Mouse (Mus musculus): ENCODE data around the gene Vmn2r14. TPM values are rescaled to one million over a fixed set of nuclear protein-coding genes. Genes with fewer than 3 reads are reported as not detected.
"Not testable (repeated sequence)": the region's sequence is repeated elsewhere in the genome, so short reads cannot be mapped to it uniquely, and the experiment has no call there.

Gene Vmn2r14
- not detected in 2 replicates for total RNA-seq (2012; rRNA removed)

- no peak within 1 kb of the TSS for H3K9ac ChIP-seq (ENCODE audit: insufficient read depth, low read depth, low read length, poor library complexity, severe bottlenecking)
- no peaks in the 10 kb centered on the region for H3K4me1 ChIP-seq (ENCODE audit: control insufficient read depth in 2 of 2, insufficient read depth in 2 of 2, low read length in 2 of 2, poor library complexity in 1 of 2)
- in situ Hi-C loops (cut with MboI; ENCODE audit: low sequenced_read_pairs in 2 of 2, unreplicated experiment in 2 of 2), result no loop called here
- no peaks in the 10 kb centered on the region for H3K9me3 ChIP-seq (ENCODE audit: control insufficient read depth, insufficient read depth, low read depth, low read length)
- DNase-seq (ENCODE audit: low read depth, low spot score), result no peak
- H3K27ac ChIP-seq (ENCODE audit: insufficient read depth, low read depth, low read length, poor library complexity, severe bottlenecking), result no peak within 1 kb of the TSS
- H3K36me3 ChIP-seq (ENCODE audit: control insufficient read depth, insufficient read depth, low read length, poor library complexity, severe bottlenecking), result no peaks in the 10 kb centered on the region
- TF ChIP-seq MAFK (IDR thresholded peaks at IDR 0.05; ENCODE audit: insufficient read depth, low read depth, low read length), result no peak
- no peak for TF ChIP-seq ZC3H11A (IDR thresholded peaks at IDR 0.05; ENCODE audit: borderline replicate concordance, low read depth, low read length)
- no peak for TF ChIP-seq ZNF384 (IDR thresholded peaks at IDR 0.05; ENCODE audit: low read depth, low read length)
- no peak for TF ChIP-seq CHD2 (IDR thresholded peaks at IDR 0.05; ENCODE audit: low read depth, low read length)
- no peak within 1 kb of the TSS for H3K4me3 ChIP-seq (ENCODE audit: insufficient read depth in 1 of 2, low read depth in 1 of 2, low read length in 2 of 2, poor library complexity in 1 of 2, severe bottlenecking in 1 of 2)
These were observed at the start of gene Vmn2r14 for GRCm38 (mm10) chr5:109224608-109225007. Gene Vmn2r14, minus strand, starts transcription at chr5:109224708.

GRCm38 (mm10) chr5:109192099-109192498, 32.4 kb downstream of the Vmn2r14 start, which contains the start of gene Vmn2r13:
Gene Vmn2r13, minus strand, starts transcription at chr5:109192199.
- DNase-seq (ENCODE audit: low read depth, low spot score); H3K9me3 ChIP-seq (ENCODE audit: control insufficient read depth, insufficient read depth, low read depth, low read length); H3K4me3 ChIP-seq (ENCODE audit: insufficient read depth in 1 of 2, low read depth in 1 of 2, low read length in 2 of 2, poor library complexity in 1 of 2, severe bottlenecking in 1 of 2); in situ Hi-C loops (cut with MboI; ENCODE audit: low sequenced_read_pairs in 2 of 2, unreplicated experiment in 2 of 2); H3K4me1 ChIP-seq (ENCODE audit: control insufficient read depth in 2 of 2, insufficient read depth in 2 of 2, low read length in 2 of 2, poor library complexity in 1 of 2); H3K9ac ChIP-seq (ENCODE audit: insufficient read depth, low read depth, low read length, poor library complexity, severe bottlenecking); H3K27ac ChIP-seq (ENCODE audit: insufficient read depth, low read depth, low read length, poor library complexity, severe bottlenecking); H3K36me3 ChIP-seq (ENCODE audit: control insufficient read depth, insufficient read depth, low read length, poor library complexity, severe bottlenecking): not testable (repeated sequence)

- H3K27ac ChIP-seq (ENCODE audit: insufficient read depth, low read depth, low read length, poor library complexity, severe bottlenecking); H3K4me3 ChIP-seq (ENCODE audit: insufficient read depth in 1 of 2, low read depth in 1 of 2, low read length in 2 of 2, poor library complexity in 1 of 2, severe bottlenecking in 1 of 2); H3K36me3 ChIP-seq (ENCODE audit: control insufficient read depth, insufficient read depth, low read length, poor library complexity, severe bottlenecking); DNase-seq (ENCODE audit: low read depth, low spot score); H3K9ac ChIP-seq (ENCODE audit: insufficient read depth, low read depth, low read length, poor library complexity, severe bottlenecking); in situ Hi-C loops (cut with MboI; ENCODE audit: low sequenced_read_pairs in 2 of 2, unreplicated experiment in 2 of 2); H3K9me3 ChIP-seq (ENCODE audit: control insufficient read depth, insufficient read depth, low read depth, low read length); H3K4me1 ChIP-seq (ENCODE audit: control insufficient read depth in 2 of 2, insufficient read depth in 2 of 2, low read length in 2 of 2, poor library complexity in 1 of 2): not testable (repeated sequence)
These were observed 57.7 kb downstream of the Vmn2r14 start for GRCm38 (mm10) chr5:109166851-109167250.

Other genes starting within 250 kb of the Vmn2r14 start
- not detected in 2 replicates for gene Vmn2r10, start 218.2 kb downstream of the Vmn2r14 start, total RNA-seq (2012; rRNA removed)
- gene Vmn2r11, start 165.1 kb downstream of the Vmn2r14 start, total RNA-seq (2012; rRNA removed), result not detected in 2 replicates
- not detected in 2 replicates for gene Vmn2r12, start 126.8 kb downstream of the Vmn2r14 start, total RNA-seq (2012; rRNA removed)
- gene Vmn2r13, start 32.5 kb downstream of the Vmn2r14 start, total RNA-seq (2012; rRNA removed), result not detected in 2 replicates
- gene Vmn2r15, start 72.9 kb upstream of the Vmn2r14 start, total RNA-seq (2012; rRNA removed), result not detected in 2 replicates
- gene Vmn2r16, start 105.5 kb upstream of the Vmn2r14 start, total RNA-seq (2012; rRNA removed), result not detected in 2 replicates
- gene Vmn2r17, start 195.0 kb upstream of the Vmn2r14 start, total RNA-seq (2012; rRNA removed), result not detected in 2 replicates

Data from ES-E14 (cell line).